Mouse (Mus musculus): Measurements from ENCODE around the gene Serpina1d. TPM values are rescaled to one million over a fixed set of nuclear protein-coding genes. Genes with fewer than 3 reads are reported as not detected.
"Not testable (repeated sequence)": the region's sequence is repeated elsewhere in the genome, so short reads cannot be mapped to it uniquely, and the experiment has no call there.

Serpina1d gene
- not detected in 2 replicates for polyA plus RNA-seq (2016; fragmentation: Nextera tagmentation; extraction: Ambion mirVana)

- peaks cover 38% of the 10 kb centered on the region for H3K9me3 ChIP-seq
- 88% methylated on average over 6 of the region's 6 CpGs for WGBS
- not testable (repeated sequence) for H3K27me3 ChIP-seq (ENCODE audit: poor library complexity, severe bottlenecking); DNase-seq (ENCODE audit: extremely low spot score, low spot score); H3K4me1 ChIP-seq; H3K4me3 ChIP-seq; H3K27ac ChIP-seq; H3K36me3 ChIP-seq (replicated peaks)
Observed at GRCm38 (mm10) chr12:103773246-103773851, at the start of gene Serpina1d. TSS of gene Serpina1d (minus strand) at chr12:103773592.

GRCm38 (mm10) chr12:103770597-103770996 lies 2.8 kb downstream of the Serpina1d start:
- WGBS = 91% methylated on average over 1 of the region's 1 CpGs
- H3K4me3 ChIP-seq = not testable (repeated sequence)

GRCm38 (mm10) chr12:103763083-103763482 lies 10.3 kb downstream of the Serpina1d start:
- H3K27me3 ChIP-seq (ENCODE audit: poor library complexity, severe bottlenecking); DNase-seq (ENCODE audit: extremely low spot score, low spot score); H3K4me3 ChIP-seq; H3K36me3 ChIP-seq (replicated peaks); H3K4me1 ChIP-seq; H3K27ac ChIP-seq: not testable (repeated sequence)
- peaks cover 57% of the 10 kb centered on the region for H3K9me3 ChIP-seq
- WGBS = 86% methylated on average over 3 of the region's 3 CpGs

More at GRCm38 (mm10) chr12:103770597-103770996, 2.8 kb downstream of the Serpina1d start:
- not testable (repeated sequence) for H3K36me3 ChIP-seq (replicated peaks); DNase-seq (ENCODE audit: extremely low spot score, low spot score); H3K27me3 ChIP-seq (ENCODE audit: poor library complexity, severe bottlenecking); H3K4me1 ChIP-seq; H3K27ac ChIP-seq
- peaks cover 43% of the 10 kb centered on the region for H3K9me3 ChIP-seq

GRCm38 (mm10) chr12:103760316-103760715 lies 13.1 kb downstream of the Serpina1d start:
- not testable (repeated sequence) for H3K4me1 ChIP-seq; DNase-seq (ENCODE audit: extremely low spot score, low spot score); H3K36me3 ChIP-seq (replicated peaks); H3K27ac ChIP-seq; H3K4me3 ChIP-seq; H3K27me3 ChIP-seq (ENCODE audit: poor library complexity, severe bottlenecking)
- H3K9me3 ChIP-seq = peaks cover 55% of the 10 kb centered on the region
- 95% methylated on average over 3 of the region's 3 CpGs for WGBS

- H3K27ac ChIP-seq; H3K36me3 ChIP-seq (replicated peaks); H3K27me3 ChIP-seq (ENCODE audit: poor library complexity, severe bottlenecking); DNase-seq (ENCODE audit: extremely low spot score, low spot score); H3K4me3 ChIP-seq; H3K9me3 ChIP-seq; H3K4me1 ChIP-seq: not testable (repeated sequence)
- WGBS = 77% methylated on average over 5 of the region's 5 CpGs
Observed at GRCm38 (mm10) chr12:103745957-103746356, 27.4 kb downstream of the Serpina1d start.

- WGBS = 87% methylated on average over 6 of the region's 6 CpGs
- not testable (repeated sequence) for H3K27ac ChIP-seq
- H3K9me3 ChIP-seq = peaks cover 44% of the 10 kb centered on the region; the same call in 1 of the 2 replicates
Observed at GRCm38 (mm10) chr12:103737791-103738580, 35.4 kb downstream of the Serpina1d start.

GRCm38 (mm10) chr12:103735566-103735965 lies 37.8 kb downstream of the Serpina1d start:
- not testable (repeated sequence) for H3K4me3 ChIP-seq; H3K4me1 ChIP-seq; H3K27ac ChIP-seq; H3K27me3 ChIP-seq (ENCODE audit: poor library complexity, severe bottlenecking); H3K36me3 ChIP-seq (replicated peaks); DNase-seq (ENCODE audit: extremely low spot score, low spot score)
- H3K9me3 ChIP-seq = peaks cover 50% of the 10 kb centered on the region; the same call in 1 of the 2 replicates
- WGBS = 88% methylated on average over 4 of the region's 4 CpGs

More at GRCm38 (mm10) chr12:103737791-103738580, 35.4 kb downstream of the Serpina1d start:
- not testable (repeated sequence) for H3K27me3 ChIP-seq (ENCODE audit: poor library complexity, severe bottlenecking); DNase-seq (ENCODE audit: extremely low spot score, low spot score); H3K4me1 ChIP-seq; H3K36me3 ChIP-seq (replicated peaks); H3K4me3 ChIP-seq

- H3K4me3 ChIP-seq; H3K4me1 ChIP-seq; DNase-seq (ENCODE audit: extremely low spot score, low spot score); H3K27ac ChIP-seq; H3K27me3 ChIP-seq (ENCODE audit: poor library complexity, severe bottlenecking); H3K36me3 ChIP-seq (replicated peaks): not testable (repeated sequence)
- H3K9me3 ChIP-seq = peaks cover 52% of the 10 kb centered on the region; the same call in 1 of the 2 replicates
- WGBS = 89% methylated on average over 4 of the region's 4 CpGs
Observed at GRCm38 (mm10) chr12:103735101-103735500, 38.3 kb downstream of the Serpina1d start.

Other genes with a start within 250 kb of the Serpina1d start
- gene Ppp4r4, start 241.3 kb downstream of the Serpina1d start, polyA plus RNA-seq (2016; fragmentation: Nextera tagmentation; extraction: Ambion mirVana) = 2.8 and 3.3 TPM in 2 replicates
- not detected in 2 replicates for gene Serpina10, start 142.1 kb downstream of the Serpina1d start, polyA plus RNA-seq (2016; fragmentation: Nextera tagmentation; extraction: Ambion mirVana)
- not detected in 2 replicates for gene Serpina6, start 116.4 kb downstream of the Serpina1d start, polyA plus RNA-seq (2016; fragmentation: Nextera tagmentation; extraction: Ambion mirVana)
- gene Serpina16, start 97.5 kb downstream of the Serpina1d start, polyA plus RNA-seq (2016; fragmentation: Nextera tagmentation; extraction: Ambion mirVana) = not detected in 2 replicates
- gene Serpina1f, start 78.1 kb downstream of the Serpina1d start, polyA plus RNA-seq (2016; fragmentation: Nextera tagmentation; extraction: Ambion mirVana) = not detected in 2 replicates
- gene Serpina1b, start 56.8 kb upstream of the Serpina1d start, polyA plus RNA-seq (2016; fragmentation: Nextera tagmentation; extraction: Ambion mirVana) = 0.10 TPM in 1 of 2 replicates, not detected in the other
- not detected in 2 replicates for gene Serpina1a, start 90.0 kb upstream of the Serpina1d start, polyA plus RNA-seq (2016; fragmentation: Nextera tagmentation; extraction: Ambion mirVana)
- gene Serpina1c, start 131.3 kb upstream of the Serpina1d start, polyA plus RNA-seq (2016; fragmentation: Nextera tagmentation; extraction: Ambion mirVana) = not detected in 2 replicates
- gene Serpina1e, start 185.4 kb upstream of the Serpina1d start, polyA plus RNA-seq (2016; fragmentation: Nextera tagmentation; extraction: Ambion mirVana) = not detected in 2 replicates
- not detected in 2 replicates for gene Serpina11, start 216.4 kb upstream of the Serpina1d start, polyA plus RNA-seq (2016; fragmentation: Nextera tagmentation; extraction: Ambion mirVana)
- gene Serpina9, start 240.2 kb upstream of the Serpina1d start, polyA plus RNA-seq (2016; fragmentation: Nextera tagmentation; extraction: Ambion mirVana) = not detected in 2 replicates

Measured in forebrain, embryonic 10.5 days (tissue).